Mouse (Mus musculus) forebrain, postnatal 0 days (tissue): ENCODE data around the gene Pdzd8. TPM values are rescaled to one million over a fixed set of nuclear protein-coding genes. Genes with fewer than 3 reads are reported as not detected.

ENCODE experiments used
- ATAC-seq: fragments of 200-750 bp; cut with Nextera tagmentation; 2 replicates; pipeline ENCODE4 v1.8.0; 2017; ENCODE audit warnings: mild to moderate bottlenecking, moderate library complexity
- DNase-seq: peaks from one replicate; pipeline ENCODE4 v3.0.0-alpha.2; 2015
- H3K27ac ChIP-seq: fragments of 300-500 bp; sonication (generic); 2 replicates; pipeline ENCODE4 v1.5.1; 2014; ENCODE audit warnings: low read depth, mild to moderate bottlenecking, antibody characterized with exemption, low read length, moderate library complexity, mixed read lengths
- H3K27me3 ChIP-seq: fragments of 300-500 bp; sonication (generic); 2 replicates; pipeline ENCODE4 v1.6.1; 2014; ENCODE audit warnings: mild to moderate bottlenecking, low read length, mixed read lengths; ENCODE audit not compliant: insufficient read depth
- H3K36me3 ChIP-seq: fragments of 300-500 bp; sonication (generic); 2 replicates; pipeline ENCODE4 v1.6.1; 2014; ENCODE audit warnings: mild to moderate bottlenecking, moderate library complexity; ENCODE audit not compliant: insufficient read depth
- H3K4me1 ChIP-seq: fragments of 300-500 bp; sonication (generic); 2 replicates; pipeline ENCODE4 v1.6.1; 2014; ENCODE audit warnings: antibody characterized with exemption; ENCODE audit not compliant: insufficient read depth
- H3K4me2 ChIP-seq: fragments of 300-500 bp; sonication (generic); 2 replicates; pipeline ENCODE4 v1.6.1; 2014; ENCODE audit warnings: low read depth, mild to moderate bottlenecking, moderate library complexity
- H3K4me3 ChIP-seq: fragments of 300-500 bp; sonication (generic); 2 replicates; pipeline ENCODE4 v1.5.1; 2014; ENCODE audit warnings: low read depth, low read length, mixed read lengths
- H3K9ac ChIP-seq: fragments of 300-500 bp; sonication (generic); 2 replicates; pipeline ENCODE4 v1.6.1; 2014; ENCODE audit warnings: mild to moderate bottlenecking
- H3K9me3 ChIP-seq: fragments of 300-500 bp; sonication (generic); 2 replicates; pipeline ENCODE4 v1.6.1; 2016; ENCODE audit warnings: low read length
- CTCF ChIP-seq: sonication (generic); IDR thresholded peaks from 2 replicates; pipeline ENCODE4 v1.5.1; 2016; ENCODE audit warnings: antibody characterized with exemption, control low read depth, low read depth
- WGBS: fragments of 180-500 bp; shearing (Covaris S2); extraction: QIAGEN DNeasy Blood & Tissue Kit; methylation state at CpG from one replicate; pipeline ENCODE4 v1.1.7; 2014; 5-methylcytosine and 5-hydroxymethylcytosine counted together
- polyA plus RNA-seq: library from polyadenylated mRNA; unstranded; fragments of >200 nt; fragmentation: Nextera tagmentation; extraction: Ambion mirVana; gene quantifications from 2 replicates; pipeline ENCODE4 v1.2.1, GENCODE M21; 2015
- total RNA-seq: library from RNA; depleted of rRNA; stranded (reverse); fragments of >200 nt; gene quantifications from 2 replicates; pipeline ENCODE4 v1.2.3, GENCODE M21; 2014

Pdzd8 gene
- total and polyA plus RNA-seq, 2 experiments from 2014 or later, result 8.7 to 47.6 TPM

DNA sequence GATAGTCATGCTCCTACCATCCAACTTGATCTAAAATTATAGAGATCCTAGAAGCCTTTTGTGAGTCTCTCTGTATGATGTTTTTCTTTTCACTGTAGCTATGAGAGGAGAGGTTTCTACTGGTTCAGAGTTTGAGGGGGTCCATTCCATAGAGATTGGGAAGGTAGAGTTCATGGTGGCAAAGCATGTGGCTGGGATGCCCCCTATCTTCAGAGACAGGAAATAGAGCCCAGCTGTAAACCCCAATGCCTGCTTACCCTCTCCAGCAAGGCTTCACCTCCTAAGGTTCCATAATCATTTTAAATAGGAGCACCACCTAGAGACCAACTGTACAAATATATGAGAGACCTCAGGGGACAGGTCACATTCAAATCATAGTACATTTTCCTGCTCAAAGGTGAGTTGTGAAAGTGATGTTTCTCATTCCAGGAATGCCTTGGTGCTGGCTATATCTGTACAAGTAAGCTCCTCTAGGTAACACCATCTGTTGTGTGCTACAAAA lies 36.9 kb upstream of the Pdzd8 start:
- no peaks in the 10 kb centered on the region for H3K36me3 ChIP-seq
- H3K9ac ChIP-seq, result no peak overlapping the region
- no peaks in the 10 kb centered on the region for H3K9me3 ChIP-seq
- TF ChIP-seq CTCF, result 0 out of 2 replicates have a peak, but pooled peaks have one; percentile 4
- ATAC-seq (no peak), DNase-seq (no peak)
- H3K4me2 ChIP-seq, result no peak overlapping the region
- H3K4me3 ChIP-seq, result no peak overlapping the region
- no peaks in the 10 kb centered on the region for H3K27me3 ChIP-seq
- no peak overlapping the region for H3K27ac ChIP-seq
- no peaks in the 10 kb centered on the region for H3K4me1 ChIP-seq

DNA sequence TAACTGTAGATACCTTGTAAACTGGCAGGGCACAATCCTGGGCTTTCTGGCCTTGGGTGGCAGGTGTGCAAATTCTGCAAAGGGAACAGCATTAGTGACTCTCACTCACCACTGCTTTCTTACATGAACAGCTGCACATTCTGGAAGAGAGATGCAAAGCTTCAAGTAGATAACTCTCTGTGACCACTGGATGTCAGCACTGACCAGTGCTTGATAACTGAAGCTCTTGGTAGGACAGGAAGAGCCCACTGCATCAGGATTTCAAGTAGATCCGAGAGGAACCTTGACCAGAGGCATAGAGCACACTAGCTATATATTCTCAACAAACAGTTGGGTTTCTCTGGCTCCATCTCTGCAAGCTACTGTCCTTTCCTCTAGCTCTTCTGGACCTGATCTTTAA lies 34.4 kb upstream of the Pdzd8 start:
- no peak overlapping the region for H3K4me3 ChIP-seq
- TF ChIP-seq CTCF, result peak; percentile 48
- no peak overlapping the region for H3K9ac ChIP-seq
- H3K9me3 ChIP-seq, result no peaks in the 10 kb centered on the region
- H3K27me3 ChIP-seq, result no peaks in the 10 kb centered on the region
- H3K4me2 ChIP-seq, result no peak overlapping the region
- ATAC-seq, result no peak
- no peak overlapping the region for H3K27ac ChIP-seq
- WGBS, result 27% methylated on average over 1 of the region's 1 CpGs
- H3K4me1 ChIP-seq, result no peaks in the 10 kb centered on the region
- no peak for DNase-seq
- no peaks in the 10 kb centered on the region for H3K36me3 ChIP-seq

DNA sequence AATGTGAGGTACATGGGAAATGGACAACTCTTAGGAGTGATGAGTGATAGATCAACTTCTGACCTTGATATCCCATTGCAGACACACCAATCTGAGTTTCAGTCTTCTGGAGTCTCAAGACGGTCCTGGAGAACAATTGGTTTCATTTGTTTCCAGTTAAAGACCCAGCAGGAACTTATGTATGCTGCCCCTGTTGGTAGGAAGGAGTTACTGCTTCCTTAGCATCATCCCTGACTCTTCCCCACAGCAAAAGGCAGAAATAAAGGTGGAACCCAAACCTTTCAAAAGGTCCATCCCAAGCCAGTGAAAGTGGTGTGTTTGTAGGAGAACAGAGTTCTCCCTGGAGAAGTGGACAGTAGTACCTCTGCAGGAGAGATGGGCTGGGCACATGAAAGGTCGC lies 30.9 kb upstream of the Pdzd8 start:
- no peak overlapping the region for H3K27ac ChIP-seq
- no peak overlapping the region for H3K4me3 ChIP-seq
- H3K27me3 ChIP-seq, result no peaks in the 10 kb centered on the region
- no peak for DNase-seq
- WGBS, result 88% methylated on average over 2 of the region's 2 CpGs
- no peak overlapping the region for H3K4me2 ChIP-seq
- no peak for ATAC-seq
- H3K9me3 ChIP-seq, result no peaks in the 10 kb centered on the region
- no peak for TF ChIP-seq CTCF
- no peaks in the 10 kb centered on the region for H3K36me3 ChIP-seq
- no peak overlapping the region for H3K9ac ChIP-seq
- H3K4me1 ChIP-seq, result no peaks in the 10 kb centered on the region

DNA sequence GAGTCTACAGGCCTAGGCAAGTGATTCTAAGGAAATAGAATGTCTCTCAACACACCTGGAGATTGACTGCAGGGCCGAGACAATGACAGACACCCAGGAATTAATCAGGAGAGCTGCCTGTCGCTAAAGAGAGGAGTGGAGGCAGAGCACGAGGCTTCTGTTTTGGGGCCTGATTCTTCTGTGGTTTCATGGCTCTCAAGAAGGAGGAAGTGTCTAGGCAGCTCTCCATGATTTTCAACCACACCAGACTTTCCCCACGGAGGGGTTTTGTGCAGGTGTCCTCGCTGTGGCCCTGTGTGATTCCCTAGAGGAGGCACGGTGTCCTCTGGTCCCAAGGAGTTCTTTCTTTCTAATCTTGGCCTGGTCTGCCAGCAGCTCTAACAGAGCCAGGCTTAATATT lies 29.4 kb upstream of the Pdzd8 start:
- H3K4me1 ChIP-seq, result no peaks in the 10 kb centered on the region
- H3K36me3 ChIP-seq, result no peaks in the 10 kb centered on the region
- no peak overlapping the region for H3K9ac ChIP-seq
- no peaks in the 10 kb centered on the region for H3K27me3 ChIP-seq
- H3K4me3 ChIP-seq, result no peak overlapping the region
- ATAC-seq (no peak), DNase-seq (no peak)
- H3K9me3 ChIP-seq, result no peaks in the 10 kb centered on the region
- H3K27ac ChIP-seq, result no peak overlapping the region
- H3K4me2 ChIP-seq, result no peak overlapping the region
- WGBS, result 86% methylated on average over 6 of the region's 6 CpGs
- no peak for TF ChIP-seq CTCF

DNA sequence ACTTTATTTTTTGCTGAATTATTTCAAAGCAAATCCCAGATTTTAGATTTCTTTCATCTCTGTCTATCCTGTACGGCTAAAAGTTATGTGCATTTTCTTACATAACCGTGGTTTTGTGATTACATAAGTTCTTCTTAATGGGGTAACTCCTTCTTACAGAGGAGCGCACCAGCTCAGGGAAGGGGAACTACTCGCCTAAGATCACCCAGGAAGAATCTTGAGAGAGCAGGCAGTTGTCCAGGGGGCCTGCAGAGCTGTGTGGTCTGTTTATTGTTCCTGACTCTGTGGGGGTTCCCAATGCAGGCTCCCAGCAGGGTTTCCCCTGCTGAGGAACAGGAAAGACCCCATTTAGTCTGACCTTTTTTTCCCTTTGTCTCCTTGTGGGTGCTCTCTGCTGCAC lies 27.3 kb upstream of the Pdzd8 start:
- 81% methylated on average over 4 of the region's 4 CpGs for WGBS

DNA sequence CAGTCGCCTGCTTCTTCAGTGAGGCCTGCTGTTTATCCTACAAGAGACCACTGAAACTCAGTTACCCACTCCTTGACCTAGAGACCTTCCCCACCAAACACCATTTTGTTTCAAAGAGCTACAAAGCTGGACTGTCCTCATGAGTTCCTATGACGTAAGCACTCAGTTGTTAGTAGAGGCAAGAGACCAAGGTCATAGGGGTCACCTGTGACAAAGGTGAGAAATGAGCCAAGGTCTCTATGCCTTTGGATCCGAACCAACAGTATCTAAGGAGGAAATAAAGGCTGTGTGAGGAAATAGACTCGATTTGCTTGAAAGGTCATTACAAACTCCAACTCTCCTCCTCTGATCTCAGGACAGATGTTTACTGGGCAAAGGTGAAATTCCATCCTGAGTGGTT lies 25.4 kb upstream of the Pdzd8 start:
- no peak for DNase-seq
- 74% methylated on average over 4 of the region's 4 CpGs for WGBS
- no peak for TF ChIP-seq CTCF
- Histone ChIP-seq H3K4me3 (no peak overlapping the region), H3K9ac (no peak overlapping the region), H3K27me3 (no peaks in the 10 kb centered on the region), H3K4me1 (no peaks in the 10 kb centered on the region), H3K36me3 (no peaks in the 10 kb centered on the region), H3K4me2 (no peak overlapping the region), H3K9me3 (no peaks in the 10 kb centered on the region), H3K27ac (no peak overlapping the region)
- ATAC-seq, result no peak

More for the DNA sequence above, 27.3 kb upstream of the Pdzd8 start:
- no peaks in the 10 kb centered on the region for H3K36me3 ChIP-seq
- no peak for DNase-seq
- no peaks in the 10 kb centered on the region for H3K27me3 ChIP-seq
- H3K9ac ChIP-seq, result no peak overlapping the region
- H3K4me2 ChIP-seq, result no peak overlapping the region
- H3K9me3 ChIP-seq, result no peaks in the 10 kb centered on the region
- no peak overlapping the region for H3K27ac ChIP-seq
- no peaks in the 10 kb centered on the region for H3K4me1 ChIP-seq
- no peak overlapping the region for H3K4me3 ChIP-seq
- no peak for ATAC-seq
- no peak for TF ChIP-seq CTCF

DNA sequence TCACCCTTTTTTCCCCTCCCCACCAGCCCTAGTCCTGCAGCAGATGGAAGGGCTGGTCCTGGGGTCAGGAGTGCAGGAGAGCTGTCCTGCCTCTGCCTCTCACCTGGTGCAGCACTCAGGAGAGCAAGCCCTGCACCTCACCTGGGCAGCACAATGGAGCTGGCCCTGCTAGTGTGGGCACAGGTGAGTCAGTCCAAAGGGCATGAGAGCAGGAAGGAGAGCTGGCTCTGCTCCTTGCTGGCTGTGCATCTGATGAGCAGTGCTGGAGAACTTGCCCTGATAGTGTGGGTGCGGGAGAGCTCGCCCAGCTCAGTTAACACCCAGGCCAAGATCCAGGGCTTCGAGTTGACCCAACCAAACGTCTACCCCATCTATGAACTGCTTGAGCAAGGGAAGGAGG lies 22.3 kb upstream of the Pdzd8 start:
- Histone ChIP-seq H3K27ac (no peak overlapping the region), H3K9ac (no peak overlapping the region), H3K27me3 (no peaks in the 10 kb centered on the region), H3K36me3 (no peaks in the 10 kb centered on the region), H3K4me1 (no peaks in the 10 kb centered on the region), H3K4me2 (no peak overlapping the region), H3K4me3 (no peak overlapping the region), H3K9me3 (no peaks in the 10 kb centered on the region)
- DNase-seq, result no peak
- WGBS, result 81% methylated on average over 4 of the region's 4 CpGs
- TF ChIP-seq CTCF, result no peak
- ATAC-seq, result no peak

DNA sequence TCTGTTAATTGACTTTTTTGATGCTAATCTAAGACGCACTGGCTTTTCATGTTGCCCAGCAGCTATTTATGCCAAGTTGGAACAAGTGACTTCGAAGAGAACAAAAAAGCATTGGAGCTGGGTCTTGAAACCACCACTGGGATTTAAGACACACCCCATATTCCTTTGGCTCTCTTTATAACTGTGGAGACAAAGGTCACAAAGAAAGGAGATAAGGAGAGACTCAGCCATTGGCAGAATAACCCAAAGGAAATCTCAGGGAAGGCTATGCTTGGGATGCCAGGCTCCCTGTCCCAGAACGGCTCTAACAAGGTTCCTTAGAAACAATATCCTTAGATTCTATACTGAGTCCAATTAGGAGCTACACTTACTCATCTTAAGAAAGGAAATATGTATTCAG lies 21.1 kb upstream of the Pdzd8 start:
- no peaks in the 10 kb centered on the region for H3K4me1 ChIP-seq
- no peaks in the 10 kb centered on the region for H3K9me3 ChIP-seq
- no peak overlapping the region for H3K9ac ChIP-seq
- H3K27ac ChIP-seq, result no peak overlapping the region
- no peak for DNase-seq
- H3K27me3 ChIP-seq, result no peaks in the 10 kb centered on the region
- WGBS, result 33% methylated on average over 3 of the region's 3 CpGs
- no peaks in the 10 kb centered on the region for H3K36me3 ChIP-seq
- H3K4me2 ChIP-seq, result no peak overlapping the region
- no peak for TF ChIP-seq CTCF
- H3K4me3 ChIP-seq, result no peak overlapping the region
- ATAC-seq, result no peak
